Mouse (Mus musculus) skeletal muscle tissue, postnatal 0 days (tissue): Measurements from ENCODE around the gene Map3k19. TPM values are rescaled to one million over a fixed set of nuclear protein-coding genes. Genes with fewer than 3 reads are reported as not detected.

Experiments used
- polyA plus RNA-seq: library from polyadenylated mRNA; unstranded; fragments of >200 nt; fragmentation: Nextera tagmentation; extraction: Ambion mirVana; gene quantifications from 2 replicates; pipeline ENCODE4 v1.2.1, GENCODE M21; 2015

Map3k19 gene
- polyA plus RNA-seq: not detected in 2 replicates

DNA sequence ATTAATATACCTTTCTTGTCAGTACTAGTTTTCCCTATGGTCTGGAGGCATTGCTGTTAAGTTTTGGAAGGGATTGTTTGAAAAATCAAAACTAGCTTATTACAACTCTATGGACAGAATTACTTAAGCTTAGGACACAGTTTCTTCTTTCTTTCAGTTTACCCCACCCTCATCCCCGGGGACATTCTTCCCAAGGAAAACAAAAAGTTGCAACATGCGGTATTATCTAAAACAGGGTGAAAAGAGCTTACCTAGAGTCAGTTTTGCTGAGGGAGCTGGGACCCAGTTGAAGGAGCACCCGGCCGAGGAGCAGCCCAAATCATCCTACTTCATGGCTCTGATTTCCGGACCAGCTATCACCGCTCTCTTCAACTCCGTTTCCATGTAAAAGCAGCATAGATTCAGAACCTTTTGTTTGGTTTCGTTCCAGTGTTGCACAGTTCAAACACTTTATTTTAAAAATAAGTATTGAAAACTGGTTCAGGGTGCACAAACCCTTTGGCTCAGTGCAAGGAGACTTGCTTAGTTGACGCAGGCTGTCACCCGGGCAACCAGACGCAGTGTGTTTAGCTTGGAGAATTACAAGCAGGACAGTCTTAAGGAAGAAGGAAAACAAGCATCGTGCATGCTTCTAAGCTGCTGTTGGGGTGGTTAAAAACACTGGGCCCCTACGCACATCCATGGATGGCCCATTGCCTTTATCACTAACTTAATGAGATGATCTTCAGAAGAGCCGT lies at the start of gene Map3k19:
Map3k19 (minus strand) TSS at position 546 of the 737 bp plus-strand sequence.

GRCm38 (mm10) chr1:127868300-127869261 lies 13.8 kb upstream of the Map3k19 start, which contains the start of gene Rab3gap1:
Gene Rab3gap1, plus strand, starts transcription at chr1:127868773.

GRCm38 (mm10) chr1:127773803-127774500 lies 80.9 kb downstream of the Map3k19 start, which contains the start of gene Ccnt2:
Gene Ccnt2, plus strand, starts transcription at chr1:127774164.

Other genes with a start within 250 kb of the Map3k19 start
- 0.30 and 0.64 TPM in 2 replicates for gene Tmem163, start 175.5 kb downstream of the Map3k19 start, polyA plus RNA-seq
- gene Acmsd, start 125.6 kb downstream of the Map3k19 start, polyA plus RNA-seq: 0.12 TPM in 1 of 2 replicates, not detected in the other
- gene Ccnt2, start 80.9 kb downstream of the Map3k19 start, polyA plus RNA-seq: 32.4 and 42.2 TPM in 2 replicates
- 15.5 and 19.4 TPM in 2 replicates for gene Rab3gap1, start 13.7 kb upstream of the Map3k19 start, polyA plus RNA-seq
- 4.2 and 5.7 TPM in 2 replicates for gene Zranb3, start 248.0 kb upstream of the Map3k19 start, polyA plus RNA-seq
- 45.2 and 46.7 TPM in 2 replicates for gene R3hdm1, start 248.3 kb upstream of the Map3k19 start, polyA plus RNA-seq